Mouse (Mus musculus) intestine, postnatal 0 days (tissue): ENCODE measurements at regions not wholly inside any gene's neighbourhood (a gene's known extent, or its start where the extent isn't known, plus 50 kb on each side); places are given as distances from the start of the nearest gene placed in this dataset.
A peak's percentile ranks its signal among the peaks of the same experiment; 100 is the strongest.

Experiments used
- ATAC-seq: fragments of 200-750 bp; cut with Nextera tagmentation; 2 replicates; pipeline ENCODE4 v1.8.0; 2017; ENCODE audit warnings: mild to moderate bottlenecking, moderate TSS enrichment, moderate library complexity
- H3K27ac ChIP-seq: fragments of 300-500 bp; sonication (generic); 2 replicates; pipeline ENCODE4 v1.5.1; 2014; ENCODE audit warnings: mild to moderate bottlenecking, low read depth, low read length, moderate library complexity
- H3K27me3 ChIP-seq: fragments of 300-500 bp; sonication (generic); replicated peaks from 2 replicates; pipeline ENCODE4 v1.6.1; 2014; ENCODE audit warnings: low read length, mixed read lengths; ENCODE audit not compliant: control insufficient read depth, insufficient read depth
- H3K36me3 ChIP-seq: fragments of 300-500 bp; sonication (generic); 2 replicates; pipeline ENCODE4 v1.6.1; 2014; ENCODE audit warnings: mild to moderate bottlenecking, moderate library complexity; ENCODE audit not compliant: control insufficient read depth, insufficient read depth
- H3K4me1 ChIP-seq: fragments of 300-500 bp; sonication (generic); replicated peaks from 2 replicates; pipeline ENCODE4 v1.6.1; 2014; ENCODE audit warnings: antibody characterized with exemption, low read length, mixed read lengths; ENCODE audit not compliant: control insufficient read depth, insufficient read depth
- H3K4me2 ChIP-seq: fragments of 300-500 bp; sonication (generic); replicated peaks from 2 replicates; pipeline ENCODE4 v1.6.1; 2014; ENCODE audit warnings: low read depth, mild to moderate bottlenecking, moderate library complexity
- H3K4me3 ChIP-seq: fragments of 300-500 bp; sonication (generic); 2 replicates; pipeline ENCODE4 v1.5.1; 2014; ENCODE audit warnings: low read depth, low read length
- H3K9ac ChIP-seq: fragments of 300-500 bp; sonication (generic); 2 replicates; pipeline ENCODE4 v1.6.1; 2014; ENCODE audit warnings: mild to moderate bottlenecking, low read depth, low read length
- H3K9me3 ChIP-seq: fragments of 300-500 bp; sonication (generic); 2 replicates; pipeline ENCODE4 v1.6.1; 2016; ENCODE audit warnings: mixed run types; ENCODE audit not compliant: control insufficient read depth
- CTCF ChIP-seq: sonication (generic); IDR thresholded peaks from 2 replicates; pipeline ENCODE4 v1.5.1; 2016; ENCODE audit warnings: low read depth, mild to moderate bottlenecking, control low read depth, antibody characterized with exemption, moderate library complexity
- WGBS: fragments of 180-500 bp; shearing (Covaris S2); extraction: QIAGEN DNeasy Blood & Tissue Kit; methylation state at CpG from one replicate; pipeline ENCODE4 v1.1.7; 2014; 5-methylcytosine and 5-hydroxymethylcytosine counted together

GRCm38 (mm10) chr5:52977826-52978687 lies 59.8 kb upstream of the Slc34a2 start:
- Histone ChIP-seq H3K4me1 (no peaks in the 10 kb centered on the region), H3K4me2 (no peak overlapping the region), H3K27ac (no peak overlapping the region), H3K36me3 (no peaks in the 10 kb centered on the region), H3K9ac (no peak overlapping the region), H3K4me3 (no peak overlapping the region), H3K9me3 (no peaks in the 10 kb centered on the region), H3K27me3 (no peaks in the 10 kb centered on the region)
- 85% methylated on average over 9 of the region's 9 CpGs for WGBS
- no peak for ATAC-seq
- peak; percentile 71 for TF ChIP-seq CTCF

- WGBS = 24% methylated on average over 1 of the region's 1 CpGs
- Histone ChIP-seq H3K27me3 (no peaks in the 10 kb centered on the region), H3K4me1 (no peaks in the 10 kb centered on the region), H3K9me3 (no peaks in the 10 kb centered on the region), H3K36me3 (no peaks in the 10 kb centered on the region), H3K4me2 (no peak overlapping the region), H3K4me3 (no peak overlapping the region), H3K9ac (no peak overlapping the region), H3K27ac (no peak overlapping the region)
- TF ChIP-seq CTCF = no peak
- ATAC-seq = no peak
Measured at GRCm38 (mm10) chr5:52979458-52979857, 58.4 kb upstream of the Slc34a2 start.

GRCm38 (mm10) chr5:52982056-52982455 lies 55.8 kb upstream of the Slc34a2 start:
- TF ChIP-seq CTCF = no peak
- Histone ChIP-seq H3K4me3 (no peak overlapping the region), H3K9ac (no peak overlapping the region), H3K4me2 (no peak overlapping the region), H3K36me3 (no peaks in the 10 kb centered on the region), H3K27me3 (no peaks in the 10 kb centered on the region), H3K27ac (no peak overlapping the region), H3K9me3 (no peaks in the 10 kb centered on the region), H3K4me1 (no peaks in the 10 kb centered on the region)
- ATAC-seq = no peak
- 87% methylated on average over 4 of the region's 4 CpGs for WGBS

- Histone ChIP-seq H3K4me3 (no peak overlapping the region), H3K9me3 (no peaks in the 10 kb centered on the region), H3K9ac (no peak overlapping the region), H3K4me1 (no peaks in the 10 kb centered on the region), H3K36me3 (no peaks in the 10 kb centered on the region), H3K27me3 (no peaks in the 10 kb centered on the region), H3K27ac (no peak overlapping the region), H3K4me2 (no peak overlapping the region)
- no peak for ATAC-seq
- TF ChIP-seq CTCF = no peak
- WGBS = 71% methylated on average over 4 of the region's 4 CpGs
Measured at GRCm38 (mm10) chr5:52982741-52983140, 55.1 kb upstream of the Slc34a2 start.
